Mouse (Mus musculus): Measurements from ENCODE around the gene Cab39l.

DNA sequence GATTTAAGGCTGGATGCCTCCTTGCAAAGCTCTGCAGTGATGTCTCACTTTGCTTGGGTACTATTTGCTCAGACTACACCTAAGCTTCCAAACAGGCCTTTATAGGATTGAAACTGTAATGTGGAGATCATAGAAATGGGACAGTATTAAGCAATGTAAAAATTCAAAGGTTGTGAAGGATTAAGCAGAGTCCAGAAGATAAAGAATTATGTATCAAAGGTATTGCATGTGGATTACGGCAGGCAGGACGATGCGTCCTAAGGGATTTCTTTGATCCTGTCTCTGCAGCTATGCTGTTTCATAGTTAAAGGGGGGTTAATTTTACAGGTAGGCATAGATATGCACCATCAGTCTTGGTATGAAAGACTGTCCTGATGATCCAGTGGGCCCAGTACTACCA lies 151.8 kb downstream of the Cab39l start:
- TF ChIP-seq POLR2A (IDR thresholded peaks at IDR 0.05; ENCODE audit: insufficient read depth, low read depth, low read length) (no peak), CTCF (IDR thresholded peaks at IDR 0.05) (no peak)

All from heart, adult 2 months (tissue).